Mouse (Mus musculus) kidney, postnatal 0 days (tissue): ENCODE measurements around the gene Ube3b. TPM values are rescaled to one million over a fixed set of nuclear protein-coding genes. Genes with fewer than 3 reads are reported as not detected.

Experiments
- ATAC-seq: fragments of 200-750 bp; cut with Nextera tagmentation; replicated peaks from 2 replicates; pipeline ENCODE4 v1.8.0; 2017; ENCODE audit warnings: low read depth, moderate number of reproducible peaks, moderate TSS enrichment, moderate library complexity; ENCODE audit not compliant: low FRiP score
- DNase-seq: peaks from one replicate; pipeline ENCODE4 v3.0.0-alpha.2; 2016; ENCODE audit warnings: low spot score
- H3K27ac ChIP-seq: fragments of 300-500 bp; sonication (generic); 2 replicates; pipeline ENCODE4 v1.5.1; 2014; ENCODE audit warnings: mild to moderate bottlenecking
- H3K27me3 ChIP-seq: fragments of 300-500 bp; sonication (generic); 2 replicates; pipeline ENCODE4 v1.6.1; 2014; ENCODE audit warnings: low read length, mixed read lengths; ENCODE audit not compliant: insufficient read depth
- H3K36me3 ChIP-seq: fragments of 300-500 bp; sonication (generic); 2 replicates; pipeline ENCODE4 v1.6.1; 2014; ENCODE audit warnings: low read length, mixed read lengths; ENCODE audit not compliant: insufficient read depth
- H3K4me1 ChIP-seq: fragments of 300-500 bp; sonication (generic); replicated peaks from 2 replicates; pipeline ENCODE4 v1.6.1; 2014; ENCODE audit warnings: antibody characterized with exemption, low read length, mixed read lengths; ENCODE audit not compliant: insufficient read depth
- H3K4me2 ChIP-seq: fragments of 300-500 bp; sonication (generic); 2 replicates; pipeline ENCODE4 v1.6.1; 2014; ENCODE audit warnings: mild to moderate bottlenecking, low read length, moderate library complexity, mixed read lengths
- H3K4me3 ChIP-seq: fragments of 300-500 bp; sonication (generic); replicated peaks from 2 replicates; pipeline ENCODE4 v1.5.1; 2014; ENCODE audit warnings: low read depth, low read length
- H3K9ac ChIP-seq: fragments of 300-500 bp; sonication (generic); 2 replicates; pipeline ENCODE4 v1.6.1; 2014; ENCODE audit warnings: low read depth, low read length
- H3K9me3 ChIP-seq: fragments of 300-500 bp; sonication (generic); replicated peaks from 2 replicates; pipeline ENCODE4 v1.6.1; 2016; ENCODE audit warnings: low read length, inconsistent platforms, mixed read lengths
- CTCF ChIP-seq: IDR thresholded peaks from 2 replicates; pipeline ENCODE4 v1.5.1; 2016; ENCODE audit warnings: antibody characterized with exemption, low read depth, mild to moderate bottlenecking, moderate library complexity
- WGBS: fragments of 180-500 bp; shearing (Covaris S2); extraction: QIAGEN DNeasy Blood & Tissue Kit; methylation state at CpG from one replicate; pipeline ENCODE4 v1.1.7; 2014; 5-methylcytosine and 5-hydroxymethylcytosine counted together
- polyA plus RNA-seq: library from polyadenylated mRNA; unstranded; fragments of >200 nt; fragmentation: Nextera tagmentation; extraction: Ambion mirVana; gene quantifications from 2 replicates; pipeline ENCODE4 v1.2.1, GENCODE M21; 2015

Gene Ube3b
- polyA plus RNA-seq, 1 experiment from 2014 or later = 28.6 TPM

DNA sequence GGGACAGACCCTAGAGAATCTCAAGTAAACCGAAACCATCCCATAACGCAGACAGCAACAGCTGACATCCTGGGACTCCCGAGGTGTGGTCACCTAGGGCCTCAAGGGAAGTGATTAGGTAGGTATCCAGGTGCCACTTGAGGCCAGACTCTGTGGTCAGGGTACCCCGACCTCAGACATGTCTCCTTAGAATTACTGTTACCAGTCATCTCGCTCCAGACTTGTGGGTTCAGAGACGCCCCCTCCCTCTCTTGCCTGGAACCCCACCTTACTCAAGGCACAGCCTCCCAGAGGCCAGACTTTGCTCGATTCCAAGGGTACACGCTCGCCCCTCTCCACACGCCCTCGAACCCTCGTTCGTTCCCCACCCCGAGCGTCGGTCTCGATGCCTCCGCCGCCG, 644 bp upstream of the Ube3b start:
- H3K4me1 ChIP-seq = peaks cover 27% of the 10 kb centered on the region
- peak; percentile 22 for ATAC-seq
- H3K4me2 ChIP-seq = peak overlapping the region; percentile 79
- peak overlapping the region; percentile 54 for H3K4me3 ChIP-seq
- no peaks in the 10 kb centered on the region for H3K9me3 ChIP-seq
- TF ChIP-seq CTCF = no peak
- peak overlapping the region; percentile 86 for H3K27ac ChIP-seq
- H3K27me3 ChIP-seq = no peaks in the 10 kb centered on the region
- H3K36me3 ChIP-seq = 0 out of 2 replicates have a peak, but pooled peaks cover 4% of the 10 kb centered on the region
- 2% methylated on average over 20 of the region's 20 CpGs for WGBS
- peak overlapping the region; percentile 84 for H3K9ac ChIP-seq
- peak; percentile 39 for DNase-seq

DNA sequence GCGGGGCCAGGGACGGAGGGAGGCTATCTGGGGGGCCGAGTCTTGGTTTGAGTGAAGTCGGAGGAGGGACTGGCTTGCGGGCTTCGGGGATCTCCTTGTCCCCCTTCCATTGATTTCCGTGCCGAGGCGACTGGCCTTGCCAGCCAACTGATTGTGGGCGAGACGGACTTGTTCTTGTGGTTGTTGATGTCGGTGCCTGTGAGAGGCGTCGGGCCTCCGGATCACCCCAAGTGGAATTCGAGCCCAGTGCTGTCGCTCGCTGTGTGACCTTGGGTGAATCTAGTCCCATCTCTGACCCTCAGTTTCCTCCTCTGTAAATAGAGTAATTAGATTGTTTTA, 575 bp downstream of the Ube3b start:
- H3K36me3 ChIP-seq = peaks cover 6% of the 10 kb centered on the region; the same call in 1 of the 2 replicates
- TF ChIP-seq CTCF = no peak
- ATAC-seq = peak; percentile 33; the same call in 1 of the 2 replicates
- DNase-seq = no peak
- H3K4me1 ChIP-seq = peaks cover 27% of the 10 kb centered on the region
- no peaks in the 10 kb centered on the region for H3K27me3 ChIP-seq
- peak overlapping the region; percentile 86 for H3K27ac ChIP-seq
- no peaks in the 10 kb centered on the region for H3K9me3 ChIP-seq
- H3K9ac ChIP-seq = peak overlapping the region; percentile 84
- H3K4me2 ChIP-seq = peak overlapping the region; percentile 79
- peak overlapping the region; percentile 54 for H3K4me3 ChIP-seq
- under 1% methylated on average over 18 of the region's 18 CpGs for WGBS

DNA sequence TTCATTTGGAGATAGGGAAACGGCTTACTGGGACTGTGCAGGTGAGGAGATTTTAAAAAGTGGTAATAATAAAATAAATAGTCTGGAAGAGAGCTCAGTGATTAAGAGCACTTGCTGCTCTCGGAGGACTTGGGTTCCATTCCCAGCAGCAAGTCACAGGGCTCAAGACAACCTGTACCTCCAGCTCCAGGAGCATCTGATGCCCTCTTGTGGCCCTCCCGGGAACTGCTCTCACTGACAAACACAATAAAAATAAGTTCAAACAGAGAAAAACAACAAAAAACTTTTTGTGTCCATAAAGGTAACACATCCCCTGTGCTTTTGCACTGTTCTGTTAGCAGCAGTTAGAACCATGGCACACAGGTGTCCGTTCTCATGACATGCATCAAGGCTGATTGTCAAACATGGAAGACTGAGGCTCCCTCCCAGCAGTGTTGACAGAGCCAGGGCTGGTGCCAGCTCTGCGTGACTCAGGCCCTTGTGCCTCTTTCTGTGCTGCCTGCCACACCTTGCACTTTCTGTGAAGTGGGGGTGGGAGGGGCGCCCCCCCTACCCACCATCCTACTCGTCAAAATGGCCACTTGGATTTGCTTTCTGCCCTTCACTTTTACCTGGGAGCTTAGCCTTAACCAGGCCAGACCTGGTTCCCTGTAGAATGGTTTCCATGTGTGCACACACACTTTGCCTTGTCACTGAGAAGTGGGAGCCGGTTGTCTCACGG, 2.9 kb downstream of the Ube3b start:
- Histone ChIP-seq H3K36me3 (peaks cover 28% of the 10 kb centered on the region), H3K27ac (no peak overlapping the region), H3K4me1 (peaks cover 16% of the 10 kb centered on the region), H3K4me2 (no peak overlapping the region), H3K4me3 (no peak overlapping the region), H3K9me3 (no peaks in the 10 kb centered on the region), H3K27me3 (no peaks in the 10 kb centered on the region), H3K9ac (no peak overlapping the region)
- DNase-seq = peak; percentile 35
- peak; percentile 80 for TF ChIP-seq CTCF
- 76% methylated on average over 9 of the region's 9 CpGs for WGBS
- ATAC-seq = no peak

DNA sequence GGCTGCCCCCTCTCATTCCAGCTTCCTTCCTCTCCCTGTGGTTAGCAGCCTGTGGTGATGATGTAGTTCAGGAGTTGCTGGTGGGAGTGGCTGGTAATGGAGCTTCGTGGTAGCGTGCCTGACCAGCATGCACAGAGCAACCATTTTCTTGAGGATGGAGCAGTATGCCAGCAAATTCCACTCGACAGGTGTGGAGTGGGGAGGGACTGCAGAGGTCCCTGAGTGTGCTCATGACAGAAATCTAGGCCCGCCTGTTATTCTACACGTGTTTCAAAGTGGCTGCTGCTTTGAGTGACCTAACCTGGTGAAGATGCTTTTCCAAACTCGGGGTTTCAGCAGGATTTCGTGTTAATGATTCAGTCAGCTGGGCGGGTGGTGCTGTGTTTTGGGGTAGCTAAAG, 4.0 kb downstream of the Ube3b start:
- no peak overlapping the region for H3K4me3 ChIP-seq
- DNase-seq = no peak
- H3K27ac ChIP-seq = no peak overlapping the region
- peaks cover 37% of the 10 kb centered on the region for H3K36me3 ChIP-seq
- TF ChIP-seq CTCF = no peak
- H3K4me2 ChIP-seq = no peak overlapping the region
- H3K9ac ChIP-seq = no peak overlapping the region
- H3K4me1 ChIP-seq = peaks cover 10% of the 10 kb centered on the region; the same call in 1 of the 2 replicates
- no peak for ATAC-seq
- WGBS = 89% methylated on average over 8 of the region's 8 CpGs
- H3K9me3 ChIP-seq = no peaks in the 10 kb centered on the region
- no peaks in the 10 kb centered on the region for H3K27me3 ChIP-seq

DNA sequence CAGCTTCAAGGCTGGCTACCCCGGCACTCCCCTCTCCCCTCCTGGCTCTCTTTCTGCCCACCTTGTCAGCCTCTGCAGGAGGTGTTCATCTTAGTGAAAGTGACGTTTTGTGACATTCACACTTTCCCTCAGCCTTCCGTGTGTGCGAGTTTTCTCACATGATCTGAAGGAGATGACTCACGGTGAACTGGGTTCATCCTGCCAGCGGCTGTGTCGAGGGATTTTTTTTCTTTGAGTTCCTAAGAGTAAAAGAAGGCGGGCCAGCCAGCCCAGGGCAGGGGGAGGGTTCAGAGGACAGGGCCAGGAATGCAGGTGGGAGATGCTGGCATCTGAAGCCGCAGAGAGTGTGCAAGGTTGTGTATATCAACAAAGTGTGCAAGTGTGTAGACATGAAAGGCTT, 12.8 kb downstream of the Ube3b start:
- H3K9me3 ChIP-seq = no peaks in the 10 kb centered on the region
- no peak for TF ChIP-seq CTCF
- H3K27me3 ChIP-seq = no peaks in the 10 kb centered on the region
- no peak overlapping the region for H3K27ac ChIP-seq
- no peak overlapping the region for H3K9ac ChIP-seq
- H3K4me3 ChIP-seq = no peak overlapping the region
- no peaks in the 10 kb centered on the region for H3K4me1 ChIP-seq
- no peak overlapping the region for H3K4me2 ChIP-seq
- 70% methylated on average over 9 of the region's 9 CpGs for WGBS
- H3K36me3 ChIP-seq = peaks cover 68% of the 10 kb centered on the region
- DNase-seq (no peak), ATAC-seq (peak; percentile 52; the same call in 1 of the 2 replicates)

DNA sequence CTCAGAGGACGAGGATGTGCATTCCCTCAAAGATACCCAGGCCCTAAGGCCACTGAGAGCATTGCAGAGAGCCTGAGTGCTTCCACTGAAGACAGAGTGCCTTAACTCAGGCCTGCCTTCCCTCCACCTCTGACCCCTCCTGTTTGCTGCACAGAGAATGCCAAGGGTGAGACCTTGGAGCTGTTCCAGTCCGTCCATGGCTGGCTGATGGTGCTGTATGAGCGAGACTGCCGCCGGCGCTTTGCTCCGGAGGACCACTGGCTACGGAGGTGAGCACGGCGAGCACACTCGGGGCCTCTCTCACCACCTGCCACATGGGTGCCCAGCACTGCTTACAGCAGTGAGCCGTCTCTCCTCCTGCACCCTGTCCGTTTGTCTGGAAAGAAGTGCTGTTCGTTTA, 26.2 kb downstream of the Ube3b start:
- Histone ChIP-seq H3K27ac (no peak overlapping the region), H3K4me1 (no peaks in the 10 kb centered on the region), H3K9me3 (no peaks in the 10 kb centered on the region), H3K36me3 (peaks cover 96% of the 10 kb centered on the region), H3K9ac (no peak overlapping the region), H3K4me3 (no peak overlapping the region), H3K4me2 (no peak overlapping the region), H3K27me3 (no peaks in the 10 kb centered on the region)
- ATAC-seq (no peak), DNase-seq (no peak)
- WGBS = 92% methylated on average over 14 of the region's 14 CpGs
- TF ChIP-seq CTCF = no peak
